Mouse (Mus musculus) thymus, postnatal 10 days (tissue): ENCODE measurements around the gene Lrrtm3.

ENCODE experiments used
- DNase-seq, 2 experiments: peaks; one replicate each; pipeline ENCODE4 v3.0.0; 2021; ENCODE audit warnings: low spot score in 2 of 2

Gene Lrrtm3

GRCm38 (mm10) chr10:63899891-63900290 lies 190.2 kb downstream of the Lrrtm3 start:
- DNase-seq = no peak

- no peak for DNase-seq
These were observed 195.5 kb downstream of the Lrrtm3 start for GRCm38 (mm10) chr10:63894612-63895011.

GRCm38 (mm10) chr10:63886449-63887088 lies 203.5 kb downstream of the Lrrtm3 start:
- no peak for DNase-seq

- no peak for DNase-seq
These were observed 209.6 kb downstream of the Lrrtm3 start for GRCm38 (mm10) chr10:63880462-63880903.
